Mouse (Mus musculus) neural tube, embryonic 10.5 days (tissue): ENCODE measurements around the gene Rpp30.
A peak's percentile ranks its signal among the peaks of the same experiment; 100 is the strongest.

Experiments used
- DNase-seq: peaks from one replicate; pipeline ENCODE4 v3.0.0-alpha.2; 2017; ENCODE audit warnings: low spot score; ENCODE audit errors: extremely low spot score

Gene Rpp30

GRCm38 (mm10) chr19:36083262-36084225, at the start of gene Rpp30:
TSS of gene Rpp30 (plus strand) at chr19:36083716.
- DNase-seq: peak; percentile 77

GRCm38 (mm10) chr19:36046046-36046445, 37.5 kb upstream of the Rpp30 start:
- DNase-seq: no peak

- no peak for DNase-seq
Measured at GRCm38 (mm10) chr19:36056502-36057221, 26.9 kb upstream of the Rpp30 start.

- DNase-seq: peak; percentile 78
Measured at GRCm38 (mm10) chr19:36057231-36057811, 26.2 kb upstream of the Rpp30 start, which contains the start of gene Htr7. TSS of gene Htr7 (minus strand) at chr19:36057507.

- no peak for DNase-seq
Measured at GRCm38 (mm10) chr19:36062801-36063529, 20.6 kb upstream of the Rpp30 start.

DNA sequence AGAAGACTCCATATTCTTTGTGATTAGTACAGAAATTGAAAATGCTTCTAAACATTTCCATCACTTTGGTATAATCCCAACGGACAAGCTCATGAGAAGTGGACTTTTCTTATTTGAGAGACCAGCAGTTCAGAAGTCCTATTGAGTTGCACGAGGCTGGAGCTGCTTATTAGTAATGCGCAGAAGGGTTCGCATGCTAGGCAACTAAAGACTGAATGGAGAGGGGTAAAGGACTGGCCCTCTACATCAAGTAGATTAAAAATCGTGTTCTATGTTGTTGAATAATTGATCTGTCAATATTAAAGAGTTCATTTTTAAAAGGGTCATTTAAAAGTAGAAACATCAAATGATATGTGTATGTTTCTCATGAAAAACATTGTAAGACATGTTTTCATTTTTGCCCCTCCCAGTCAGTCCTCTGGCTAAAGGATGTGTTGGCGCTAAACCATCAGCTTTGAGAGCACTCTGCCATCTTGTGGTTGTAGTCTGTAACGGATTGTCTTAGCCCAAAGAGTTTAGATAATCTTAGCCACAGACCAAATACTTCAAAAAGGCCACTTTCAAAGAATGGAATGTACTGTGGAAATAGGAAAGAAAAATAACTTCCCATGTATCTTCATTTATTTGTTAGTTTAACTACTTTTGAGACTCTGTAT, 782 bp upstream of the Rpp30 start:
- DNase-seq: peak; percentile 23

DNA sequence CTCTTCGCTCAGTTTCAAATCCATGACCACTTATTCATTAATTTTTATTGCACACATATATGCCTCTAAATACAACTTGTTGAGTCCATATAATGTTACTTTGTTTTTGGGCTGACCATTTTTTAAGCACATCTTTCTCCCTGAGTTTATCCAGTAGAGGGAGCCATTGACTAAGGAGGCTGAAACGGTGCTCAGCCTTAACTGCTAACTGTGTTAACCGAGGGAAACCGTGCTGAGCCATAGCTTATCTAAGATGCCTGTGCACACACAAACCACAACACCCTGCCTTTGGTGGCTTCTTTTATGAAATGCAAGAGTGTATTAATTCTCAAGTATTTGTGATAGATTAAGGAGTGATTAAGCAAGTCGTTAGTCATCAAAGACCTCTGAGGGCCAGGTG, 7.3 kb downstream of the Rpp30 start:
- no peak for DNase-seq

DNA sequence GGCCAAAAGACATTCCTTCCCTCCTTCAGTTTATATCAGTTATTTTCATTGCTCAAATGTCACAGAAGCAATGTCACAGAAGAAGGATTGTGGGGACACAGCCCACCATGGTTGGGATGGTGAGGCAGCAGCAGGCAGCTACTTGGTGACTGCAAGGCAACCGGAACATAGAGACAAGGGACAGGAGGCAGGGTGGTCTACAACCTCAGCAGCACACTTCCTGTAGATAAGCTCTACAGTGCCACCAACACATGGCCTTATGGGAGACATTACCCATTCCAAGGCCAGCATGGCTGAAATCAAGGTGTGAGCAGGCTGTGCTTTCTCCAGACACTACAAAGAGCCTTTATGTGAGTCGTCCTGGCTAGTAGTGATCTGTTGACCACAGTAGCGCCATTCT, 13.7 kb downstream of the Rpp30 start:
- no peak for DNase-seq

GRCm38 (mm10) chr19:36098265-36098664, 14.7 kb downstream of the Rpp30 start:
- no peak for DNase-seq

DNA sequence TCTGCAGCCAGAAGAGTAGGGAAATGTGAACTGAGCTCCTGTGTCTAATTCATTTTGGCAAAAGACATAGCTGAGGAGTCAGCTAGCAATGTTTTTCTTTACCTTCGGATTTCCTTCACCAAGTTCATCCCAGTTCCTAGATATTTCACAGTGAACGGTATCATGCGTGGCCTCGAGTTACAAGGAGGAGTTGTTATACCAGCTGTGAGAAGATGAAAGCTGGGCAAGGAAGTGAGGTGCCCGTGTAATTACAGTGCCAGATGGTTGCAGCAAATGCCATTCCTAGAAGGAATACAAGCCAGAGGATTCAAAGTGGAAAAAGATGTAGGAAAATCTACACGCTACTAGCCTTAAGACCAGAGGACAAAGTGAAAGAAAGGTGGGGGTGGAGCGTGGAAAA, 15.4 kb downstream of the Rpp30 start:
- no peak for DNase-seq

GRCm38 (mm10) chr19:36103909-36104308, 20.4 kb downstream of the Rpp30 start:
- no peak for DNase-seq

DNA sequence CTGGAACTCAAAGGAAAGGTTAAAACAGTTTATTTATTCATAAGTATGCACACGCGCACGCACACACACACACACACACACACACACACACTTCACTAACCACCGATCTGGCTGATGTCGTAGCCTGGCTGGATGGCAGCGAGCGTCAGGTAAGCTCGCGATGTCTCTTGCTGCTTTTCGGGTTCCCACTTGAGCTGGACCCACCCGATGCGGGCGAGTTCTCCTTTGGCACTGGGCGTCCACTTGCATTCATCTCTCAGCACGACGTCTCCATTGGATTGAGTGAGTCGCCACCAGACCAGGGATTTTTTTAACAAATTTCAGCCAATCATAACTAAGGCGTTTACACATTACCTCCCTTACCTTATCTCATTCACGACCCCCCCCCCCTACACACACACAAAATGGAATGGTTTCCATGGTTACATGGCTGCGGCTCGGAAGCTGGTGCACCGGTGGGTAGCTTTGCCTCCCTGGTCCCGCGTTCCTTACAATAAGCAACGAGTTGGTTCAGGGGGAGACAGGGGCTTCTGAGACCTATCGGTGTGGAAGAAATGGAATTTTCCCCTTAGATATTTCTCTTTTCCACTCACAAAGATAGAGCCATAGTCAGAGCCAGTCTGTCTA, 25.9 kb downstream of the Rpp30 start:
- no peak for DNase-seq

DNA sequence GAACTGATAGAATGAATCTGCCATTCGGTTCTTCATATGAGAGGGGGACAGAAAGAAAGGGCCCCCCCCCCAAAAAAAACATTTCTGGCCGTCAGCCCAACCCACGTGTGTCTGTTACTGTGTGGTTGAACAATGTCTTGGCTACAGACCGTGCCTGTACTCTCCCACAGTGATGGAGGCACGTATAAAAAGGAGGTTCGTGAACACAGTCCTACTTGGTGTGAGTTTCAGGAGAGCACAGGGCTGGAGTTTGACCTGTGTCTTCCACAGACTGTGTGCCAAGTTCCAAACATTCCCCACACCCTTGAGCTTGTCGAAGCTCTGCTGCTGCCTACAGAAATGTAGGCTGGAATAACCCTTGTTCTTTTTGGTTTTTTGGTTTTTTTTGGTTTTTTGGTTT, 26.9 kb downstream of the Rpp30 start:
- DNase-seq: no peak

DNA sequence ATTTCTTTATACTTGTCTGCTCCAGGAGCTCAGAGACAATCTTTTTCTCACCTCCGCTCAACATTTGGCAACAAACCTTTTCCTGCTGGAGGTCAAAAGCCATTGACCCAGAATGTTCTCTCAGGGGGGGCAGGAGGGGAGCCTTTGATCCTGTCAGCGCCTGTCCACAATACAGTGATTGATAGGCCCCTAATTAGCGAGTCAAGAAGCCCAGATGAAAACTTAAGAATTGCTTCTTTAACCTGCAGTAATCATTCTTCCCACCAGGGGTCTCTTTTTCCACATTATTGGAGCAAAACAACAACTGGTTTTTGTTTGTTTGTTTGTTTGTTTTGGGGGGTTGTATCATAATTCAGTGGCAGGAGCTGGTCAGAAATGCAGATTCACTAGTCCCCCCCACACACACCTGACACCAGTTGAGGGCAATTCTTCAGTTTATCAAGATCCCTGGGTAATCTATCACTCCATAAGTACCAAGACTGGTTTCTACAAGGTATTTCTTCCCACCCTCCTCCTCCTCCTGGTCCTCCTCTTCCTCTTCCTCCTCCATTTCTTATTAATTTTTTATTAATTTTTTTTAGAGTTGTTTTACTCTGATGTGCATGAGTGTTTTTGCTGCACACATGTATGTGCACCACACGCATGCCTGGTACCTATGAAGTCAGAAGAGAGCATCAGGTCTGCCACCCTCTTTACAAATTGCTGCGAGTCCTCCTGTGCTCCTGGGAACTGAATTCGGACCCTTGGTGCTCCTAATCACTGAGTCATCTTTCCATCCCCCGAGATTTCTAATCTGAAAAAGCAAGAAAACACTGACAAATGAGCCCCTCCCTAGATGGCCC, 27.8 kb downstream of the Rpp30 start:
- peak; percentile 67 for DNase-seq

DNA sequence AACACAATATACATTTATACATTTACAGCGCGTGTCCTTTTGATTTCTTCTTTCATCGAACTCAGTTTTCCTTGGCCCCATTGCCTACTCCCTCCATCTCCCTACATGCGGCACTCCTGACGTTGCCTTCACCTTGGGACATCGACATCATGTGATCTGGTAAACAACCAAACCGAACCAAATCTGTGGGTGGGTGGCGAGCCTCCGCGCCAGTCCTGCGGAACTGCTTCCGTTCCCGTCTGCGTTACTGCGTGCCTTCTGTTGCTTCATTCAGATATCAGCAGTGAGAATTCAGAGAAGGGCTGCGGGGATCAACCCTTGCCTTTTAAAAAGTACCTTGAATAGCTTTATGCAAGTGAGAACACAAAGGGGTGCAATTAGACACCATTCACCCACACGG, 28.5 kb downstream of the Rpp30 start:
- DNase-seq: no peak

GRCm38 (mm10) chr19:36116185-36116584, 32.7 kb downstream of the Rpp30 start:
- DNase-seq: no peak

GRCm38 (mm10) chr19:36119219-36119618, 35.7 kb downstream of the Rpp30 start:
- no peak for DNase-seq

- no peak for DNase-seq
Measured at GRCm38 (mm10) chr19:36119783-36120471, 36.4 kb downstream of the Rpp30 start, which contains the start of gene Ankrd1. TSS of gene Ankrd1 (minus strand) at chr19:36120099.

GRCm38 (mm10) chr19:36124203-36124602, 40.7 kb downstream of the Rpp30 start:
- DNase-seq: no peak
